Mouse (Mus musculus) ES-E14 (cell line): Measurements from ENCODE around the gene Lhpp.

Experiments
- CHD2 ChIP-seq: IDR thresholded peaks from 2 replicates; pipeline ENCODE4 v1.6.1; 2014; ENCODE audit warnings: mild to moderate bottlenecking, low read depth, low read length, inconsistent platforms
- HCFC1 ChIP-seq: IDR thresholded peaks from 2 replicates; pipeline ENCODE4 v1.6.1; 2012; ENCODE audit warnings: low read length, inconsistent platforms, borderline replicate concordance; ENCODE audit not compliant: insufficient read depth
- ZNF384 ChIP-seq: IDR thresholded peaks from 2 replicates; pipeline ENCODE4 v1.6.1; 2012; ENCODE audit warnings: low read depth, low read length, inconsistent platforms

GRCm38 (mm10) chr7:132626174-132626573, 15.7 kb downstream of the Lhpp start:
- no peak for TF ChIP-seq HCFC1
- no peak for TF ChIP-seq CHD2
- no peak for TF ChIP-seq ZNF384
